Mouse (Mus musculus): ENCODE data around the gene Zfp442.
"Not testable (repeated sequence)": the region's sequence is repeated elsewhere in the genome, so short reads cannot be mapped to it uniquely, and the experiment has no call there.

DNA sequence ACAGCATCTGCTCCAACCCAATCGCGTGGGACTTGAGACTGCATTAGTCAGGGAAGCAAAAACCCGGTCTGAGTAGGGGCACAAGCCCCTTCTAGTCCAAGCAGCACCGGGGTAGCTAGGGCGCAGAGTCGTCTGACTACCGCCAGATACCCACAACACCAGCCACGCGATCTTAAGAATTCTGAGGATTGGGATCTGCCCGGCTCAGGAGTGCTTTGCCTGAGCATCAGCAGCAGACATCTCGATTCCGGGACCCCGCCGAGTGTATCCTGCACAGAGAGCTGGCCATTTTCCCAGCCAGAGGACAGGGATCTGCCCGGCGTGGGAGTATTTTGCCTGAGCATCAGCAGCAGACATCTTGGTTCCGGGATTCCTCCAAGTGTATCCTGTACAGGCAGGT, 39.1 kb downstream of the Zfp442 start:
- not testable (repeated sequence) for TF ChIP-seq MAFK (IDR thresholded peaks at IDR 0.05; ENCODE audit: insufficient replicate concordance, low read length); CTCF (conservative IDR thresholded peaks at IDR 0.05 in 1 of 2, IDR thresholded peaks at IDR 0.05 in 1 of 2; ENCODE audit: low read depth in 2 of 2, low read length in 2 of 2); RCOR1 (conservative IDR thresholded peaks at IDR 0.05; ENCODE audit: low read depth, low read length); ZMIZ1 (IDR thresholded peaks at IDR 0.05; ENCODE audit: low read depth, low read length); MYC (IDR thresholded peaks at IDR 0.05; ENCODE audit: low read depth, low read length); EP300 (IDR thresholded peaks at IDR 0.05; ENCODE audit: low read length); USF2 (conservative IDR thresholded peaks at IDR 0.05; ENCODE audit: low read depth, low read length); MAX (IDR thresholded peaks at IDR 0.05; ENCODE audit: low read length); ZKSCAN1 (IDR thresholded peaks at IDR 0.05; ENCODE audit: borderline replicate concordance, low read depth, low read length); CHD1 (IDR thresholded peaks at IDR 0.05; ENCODE audit: low read depth, low read length); POLR2A (IDR thresholded peaks at IDR 0.05; ENCODE audit: low read depth, low read length); NELFE (IDR thresholded peaks at IDR 0.05; ENCODE audit: low read depth, low read length); CHD2 (IDR thresholded peaks at IDR 0.05; ENCODE audit: low read length); SMC3 (IDR thresholded peaks at IDR 0.05; ENCODE audit: low read depth, low read length)
